9 mouse cellular contexts compared by ENCODE assay signal in genomic region chr5:87142865-87143456, GRCm38 (mm10). TPM values are rescaled to one million over a fixed set of nuclear protein-coding genes. Genes with fewer than 3 reads are reported as not detected.
DNase-seq lines count a peak whose midpoint lies in the region; ATAC-seq and TF ChIP-seq lines count a peak whose summit lies in the region.
"Had no signal": no experiment of that assay in that cellular context is flagged by ENCODE, and none has a peak within 500 bp of the region (broad histone marks: within the 10 kb centered on the region; RNA-seq: fewer than 3 reads in every experiment).

No protein-coding gene starts in this region.

- TF ChIP-seq CTCF in forebrain, postnatal 0 days (IDR thresholded peaks at IDR 0.05; ENCODE audit: low read depth) = peak; percentile 71
- peak; percentile 63 for TF ChIP-seq CTCF in lung, embryonic 14.5 days (IDR thresholded peaks at IDR 0.05; ENCODE audit: low read depth)

- WGBS in forebrain, postnatal 0 days = 30% methylated on average over 3 of the region's 3 CpGs
- WGBS in lung, embryonic 14.5 days = 37% methylated on average over 3 of the region's 3 CpGs

- no peak overlapping the region for H3K4me2 ChIP-seq in forebrain, postnatal 0 days (ENCODE audit: low read depth)
- H3K4me2 ChIP-seq in lung, embryonic 14.5 days = no peak overlapping the region
- H3K4me2 ChIP-seq: lung, embryonic 15.5 days had no signal

- H3K27me3 ChIP-seq in forebrain, postnatal 0 days (ENCODE audit: insufficient read depth, low read length) = no peaks in the 10 kb centered on the region
- no peaks in the 10 kb centered on the region for H3K27me3 ChIP-seq in lung, embryonic 14.5 days (ENCODE audit: insufficient read depth, low read length)
- H3K27me3 ChIP-seq: lung, embryonic 15.5 days had no signal

- no peak overlapping the region for H3K27ac ChIP-seq in forebrain, postnatal 0 days (ENCODE audit: low read depth, low read length)
- no peak overlapping the region for H3K27ac ChIP-seq in lung, embryonic 14.5 days (ENCODE audit: low read depth)
- H3K27ac ChIP-seq: lung, embryonic 15.5 days had no signal

- H3K9ac ChIP-seq in forebrain, postnatal 0 days = no peak overlapping the region
- H3K9ac ChIP-seq in lung, embryonic 14.5 days = no peak overlapping the region
- H3K9ac ChIP-seq: lung, embryonic 15.5 days had no signal

- no peaks in the 10 kb centered on the region for H3K36me3 ChIP-seq in forebrain, postnatal 0 days (ENCODE audit: insufficient read depth)
- H3K36me3 ChIP-seq in lung, embryonic 14.5 days (ENCODE audit: insufficient read depth) = no peaks in the 10 kb centered on the region
- H3K36me3 ChIP-seq: lung, embryonic 15.5 days had no signal

- H3K4me3 ChIP-seq in forebrain, postnatal 0 days (ENCODE audit: low read depth, low read length) = no peak overlapping the region
- H3K4me3 ChIP-seq in lung, embryonic 14.5 days (ENCODE audit: low read depth, low read length) = no peak overlapping the region
- H3K4me3 ChIP-seq: lung, embryonic 15.5 days had no signal

- no peaks in the 10 kb centered on the region for H3K9me3 ChIP-seq in forebrain, postnatal 0 days (ENCODE audit: low read length)
- H3K9me3 ChIP-seq in lung, embryonic 14.5 days (ENCODE audit: low read depth, low read length) = no peaks in the 10 kb centered on the region
- H3K9me3 ChIP-seq: lung, embryonic 15.5 days had no signal

- ATAC-seq in cerebellum, adult (ENCODE audit: insufficient number of reproducible peaks, low FRiP score, low TSS enrichment) = peak; percentile 45; the same call in 1 of the 2 replicates
- peak; percentile 55; the same call in 1 of the 2 replicates for ATAC-seq in forebrain, postnatal 0 days
- ATAC-seq in lung, embryonic 14.5 days (ENCODE audit: insufficient read depth) = peak; percentile 69; the same call in 1 of the 2 replicates

- H3K4me1 ChIP-seq in forebrain, postnatal 0 days (ENCODE audit: insufficient read depth) = no peaks in the 10 kb centered on the region
- no peaks in the 10 kb centered on the region for H3K4me1 ChIP-seq in lung, embryonic 14.5 days (ENCODE audit: insufficient read depth)
- H3K4me1 ChIP-seq: lung, embryonic 15.5 days had no signal

- DNase-seq in cerebellum, adult 11-12 months = no peak
- peak; percentile 68 for DNase-seq in ZHBTc4 (ENCODE audit: low read depth, low spot score)
- DNase-seq in forebrain, postnatal 0 days = peak; percentile 50
- peak; percentile 27 for DNase-seq in kidney, postnatal 10 days
- DNase-seq in lung, embryonic 14.5 days = peak; percentile 65
- peak; percentile 3 for DNase-seq in retina, postnatal 7 days (ENCODE audit: low read depth, low spot score)
- DNase-seq in spleen, postnatal 36 days (ENCODE audit: low spot score in 2 of 2) = no peak

RNA-seq across cellular contexts. Expression of gene Ugt2b5, which starts 2.8 kb away (rescaled TPM):
- total RNA-seq in forebrain, postnatal 0 days (2014; rRNA removed) = not detected in 2 replicates
- not detected in 2 replicates for polyA plus RNA-seq in forebrain, postnatal 0 days (2015; fragmentation: Nextera tagmentation; extraction: Ambion mirVana)
- not detected in 2 replicates for polyA plus RNA-seq in lung, embryonic 14.5 days (2014; fragmentation: Nextera tagmentation; extraction: Ambion mirVana)
- polyA plus RNA-seq: lung, embryonic 15.5 days had no signal

RNA-seq across cellular contexts. Expression of gene Ugt2b36, which starts 50.6 kb away (rescaled TPM):
- not detected in 2 replicates for total RNA-seq in forebrain, postnatal 0 days (2014; rRNA removed)
- polyA plus RNA-seq in forebrain, postnatal 0 days (2015; fragmentation: Nextera tagmentation; extraction: Ambion mirVana) = not detected in 2 replicates
- not detected in 2 replicates for polyA plus RNA-seq in lung, embryonic 14.5 days (2014; fragmentation: Nextera tagmentation; extraction: Ambion mirVana)
- polyA plus RNA-seq: lung, embryonic 15.5 days had no signal

Comparison
In these comparisons a context has a peak if more than half of its experiments do, and no peak if none do; other contexts are left out.
1. DNase-seq: peak in ZHBTc4 (single experiment), forebrain, postnatal 0 days (single experiment), kidney, postnatal 10 days (single experiment), lung, embryonic 14.5 days (single experiment) and retina, postnatal 7 days (single experiment); none in cerebellum, adult 11-12 months (single experiment) and spleen, postnatal 36 days (0 of 2).
2. Peak in every context shown above with its lines, with median percentiles within 50 percentile points of each other: ATAC-seq.